Mouse (Mus musculus) liver, embryonic 14.5 days (tissue): ENCODE measurements at regions not wholly inside any gene's neighbourhood (a gene's known extent, or its start where the extent isn't known, plus 50 kb on each side); places are given as distances from the start of the nearest gene placed in this dataset.

Experiments
- ATAC-seq: fragments of 200-750 bp; cut with Nextera tagmentation; 2 replicates; pipeline ENCODE4 v1.8.0; 2017; ENCODE audit warnings: moderate number of reproducible peaks, mild to moderate bottlenecking, moderate library complexity; ENCODE audit not compliant: insufficient read depth
- DNase-seq, 3 experiments: peaks; one replicate each; pipeline ENCODE4 v3.0.0-alpha.2; 2012 to 2013; ENCODE audit warnings: low read depth in 3 of 3, low spot score in 3 of 3
- H3K27ac ChIP-seq: fragments of 300-500 bp; sonication (generic); 2 replicates; pipeline ENCODE4 v1.5.1; 2014; ENCODE audit warnings: moderate library complexity, mild to moderate bottlenecking, control low read depth, inconsistent platforms
- H3K27me3 ChIP-seq: fragments of 300-500 bp; sonication (generic); 2 replicates; pipeline ENCODE4 v1.6.1; 2014; ENCODE audit warnings: mild to moderate bottlenecking, low read length, moderate library complexity; ENCODE audit not compliant: control insufficient read depth, insufficient read depth
- H3K36me3 ChIP-seq: fragments of 300-500 bp; sonication (generic); replicated peaks from 2 replicates; pipeline ENCODE4 v1.6.1; 2014; ENCODE audit warnings: low read depth; ENCODE audit not compliant: control insufficient read depth, insufficient read depth
- H3K4me1 ChIP-seq, 2 experiments: fragments of 200-500 bp in 1 of 2; fragments of 300-500 bp in 1 of 2; sonication (generic) in 1 of 2; replicated peaks; 2 replicates each; pipeline ENCODE4 v1.6.1; 2012 to 2014; ENCODE audit warnings: antibody characterized with exemption in 1 of 2, inconsistent platforms in 1 of 2, low read length in 1 of 2; ENCODE audit not compliant: control insufficient read depth in 2 of 2, insufficient read depth in 2 of 2
- H3K4me2 ChIP-seq: fragments of 300-500 bp; sonication (generic); 2 replicates; pipeline ENCODE4 v1.6.1; 2014; ENCODE audit warnings: low read depth, mild to moderate bottlenecking, control low read depth, moderate library complexity
- H3K4me3 ChIP-seq, 2 experiments: fragments of 200-500 bp in 1 of 2; fragments of 300-500 bp in 1 of 2; sonication (generic) in 1 of 2; 2 replicates each; pipeline ENCODE4 v1.5.1; 2012 to 2014; ENCODE audit warnings: low read depth in 2 of 2, low read length in 2 of 2, mild to moderate bottlenecking in 2 of 2, control low read depth in 1 of 2, inconsistent platforms in 1 of 2, moderate library complexity in 1 of 2; ENCODE audit not compliant: insufficient read depth in 1 of 2
- H3K9ac ChIP-seq: fragments of 300-500 bp; sonication (generic); replicated peaks from 2 replicates; pipeline ENCODE4 v1.6.1; 2014; ENCODE audit warnings: mild to moderate bottlenecking, control low read depth, moderate library complexity
- H3K9me3 ChIP-seq: fragments of 300-500 bp; sonication (generic); 2 replicates; pipeline ENCODE4 v1.6.1; 2016; ENCODE audit warnings: low read length, mixed read lengths; ENCODE audit not compliant: control insufficient read depth
- CTCF ChIP-seq: IDR thresholded peaks from 2 replicates; pipeline ENCODE4 v1.5.1; 2016; ENCODE audit warnings: antibody characterized with exemption, low read depth, control low read depth
- EP300 ChIP-seq: IDR thresholded peaks from 2 replicates; pipeline ENCODE4 v1.6.1; 2016; ENCODE audit warnings: antibody characterized with exemption, low read depth
- WGBS: fragments of 180-500 bp; shearing (Covaris S2); extraction: QIAGEN DNeasy Blood & Tissue Kit; methylation state at CpG from one replicate; pipeline ENCODE4 v1.1.7; 2014; ENCODE audit not compliant: insufficient replicate concordance; 5-methylcytosine and 5-hydroxymethylcytosine counted together

DNA sequence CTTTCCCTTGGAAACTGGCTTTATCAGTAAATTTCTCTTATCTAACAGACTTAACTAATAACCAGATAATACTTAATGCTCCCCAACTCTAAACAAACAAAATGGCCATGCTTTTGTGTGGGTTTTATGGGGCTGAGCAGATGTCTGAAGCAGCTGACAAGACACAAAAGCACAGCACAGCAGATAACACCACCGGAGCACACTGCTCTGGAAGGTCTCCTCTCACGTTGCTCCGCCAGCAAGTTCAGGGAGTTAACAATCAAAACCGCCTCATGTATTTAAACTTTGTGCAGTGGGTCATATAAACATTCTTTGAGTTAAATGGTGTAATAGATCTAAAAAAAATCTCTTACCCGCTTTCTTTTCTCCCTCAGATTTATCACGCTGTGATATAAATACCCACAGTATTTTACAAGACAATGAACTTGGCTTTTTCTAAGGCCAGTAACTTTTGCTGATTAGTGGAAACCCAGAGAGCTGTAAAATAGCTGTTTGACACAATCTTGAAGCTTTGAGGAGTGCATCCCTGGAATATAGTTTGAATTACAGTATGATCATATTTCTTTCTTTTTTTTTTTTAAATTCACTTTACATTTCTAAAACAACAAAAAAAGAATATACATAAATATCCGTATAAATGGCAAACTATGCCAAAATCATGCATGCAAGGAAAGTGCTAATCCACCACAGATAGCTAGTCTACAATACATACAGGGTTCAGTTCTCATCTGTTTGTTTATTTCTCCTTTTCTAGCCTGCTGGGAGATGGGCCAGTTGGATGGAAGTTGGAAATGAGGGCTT lies 305.9 kb downstream of the Epha7 start:
- no peak overlapping the region for H3K4me2 ChIP-seq
- H3K4me1 ChIP-seq: peaks cover 0 to 3% of the 10 kb centered on the region in 2 experiments; a peak in 1 of 4 replicates
- no peaks in the 10 kb centered on the region for H3K27me3 ChIP-seq
- no peak overlapping the region for H3K27ac ChIP-seq
- no peak overlapping the region for H3K9ac ChIP-seq
- 49% methylated on average over 7 of the region's 7 CpGs for WGBS
- ATAC-seq (no peak), DNase-seq (no peak)
- no peaks in the 10 kb centered on the region for H3K9me3 ChIP-seq
- no peak overlapping the region for H3K4me3 ChIP-seq
- TF ChIP-seq CTCF: no peak
- TF ChIP-seq EP300: no peak
- H3K36me3 ChIP-seq: no peaks in the 10 kb centered on the region

DNA sequence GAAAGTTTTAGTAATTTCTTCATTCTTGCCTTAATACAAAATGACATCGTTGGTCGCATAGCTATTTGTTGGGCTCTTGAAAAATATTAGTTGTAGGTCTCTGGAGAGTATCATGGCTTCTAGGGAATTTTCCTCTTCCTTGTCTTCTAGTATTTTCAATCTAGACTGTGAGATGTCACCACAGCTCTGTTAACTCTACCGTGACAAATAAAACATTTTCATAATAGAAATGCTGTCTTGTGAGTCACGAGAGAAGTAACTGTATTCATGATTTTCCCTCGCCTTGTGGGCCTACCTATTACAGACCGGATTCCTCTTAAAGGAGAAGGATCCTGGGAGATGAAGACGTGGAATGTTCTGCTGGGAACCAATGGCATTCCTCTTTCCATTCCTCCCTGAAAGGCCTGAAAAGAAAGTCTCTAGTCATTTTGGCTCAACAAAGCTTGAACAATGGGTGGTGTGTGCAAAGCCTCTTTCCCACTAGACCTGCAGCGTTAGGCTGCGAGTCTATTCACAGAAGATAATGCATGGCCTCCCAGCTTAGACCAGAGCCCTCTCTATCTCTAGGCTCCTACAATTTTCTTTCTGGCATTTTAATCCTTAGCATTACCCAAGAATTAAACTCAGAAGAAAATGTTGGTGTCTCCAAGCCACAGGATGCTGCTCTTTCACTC lies 306.7 kb downstream of the Epha7 start:
- Histone ChIP-seq H3K9me3 (no peaks in the 10 kb centered on the region), H3K4me1 (peaks cover 3 to 5% of the 10 kb centered on the region in 2 experiments; a peak in 3 of 4 replicates), H3K9ac (no peak overlapping the region), H3K27ac (no peak overlapping the region), H3K27me3 (no peaks in the 10 kb centered on the region), H3K4me2 (no peak overlapping the region), H3K36me3 (no peaks in the 10 kb centered on the region), H3K4me3 (no peak overlapping the region)
- no peak for TF ChIP-seq CTCF
- no peak for TF ChIP-seq EP300
- WGBS: 67% methylated on average over 9 of the region's 9 CpGs
- no peak for DNase-seq
- ATAC-seq: no peak

DNA sequence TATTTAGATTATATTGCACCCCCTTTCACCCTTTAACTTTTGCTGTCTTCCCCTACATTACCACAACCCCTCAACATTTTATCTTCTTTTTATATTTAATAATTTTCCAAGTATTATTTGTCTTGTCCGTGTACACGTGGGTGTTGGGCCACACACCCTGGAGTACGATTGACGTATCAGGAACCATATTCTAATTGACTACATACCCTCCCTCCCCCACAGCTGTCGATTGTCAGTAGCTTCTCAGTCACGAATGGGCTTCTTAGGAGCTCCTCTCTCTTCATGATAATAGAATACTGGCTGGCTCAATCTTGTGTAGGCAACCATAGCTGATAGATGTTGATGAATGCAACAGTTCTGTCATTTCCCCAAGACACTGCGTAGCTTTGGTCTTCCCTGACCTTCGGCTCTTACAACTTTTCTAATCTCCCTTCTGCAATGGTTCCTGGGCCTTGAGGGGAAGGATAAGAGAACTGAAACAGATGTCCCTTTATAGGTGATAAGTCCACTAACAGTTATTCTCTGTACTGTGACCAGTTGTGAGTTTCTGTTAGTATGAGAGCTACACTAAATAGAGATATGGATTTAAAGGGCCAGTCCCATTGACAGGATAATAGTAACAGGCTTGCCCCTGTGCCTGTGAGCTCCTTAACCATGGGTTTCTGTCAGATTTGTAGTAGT lies 310.9 kb downstream of the Epha7 start:
- Histone ChIP-seq H3K9ac (no peak overlapping the region), H3K36me3 (no peaks in the 10 kb centered on the region), H3K27ac (peak overlapping the region; percentile 65), H3K27me3 (no peaks in the 10 kb centered on the region), H3K4me1 (peaks cover 3 to 8% of the 10 kb centered on the region in 2 experiments; a peak in 3 of 4 replicates), H3K4me3 (no peak overlapping the region), H3K4me2 (peak overlapping the region; percentile 41), H3K9me3 (no peaks in the 10 kb centered on the region)
- peak; percentile 97 for ATAC-seq
- TF ChIP-seq CTCF (no peak), EP300 (peak; percentile 94)
- WGBS: 24% methylated on average over 8 of the region's 8 CpGs
- DNase-seq: peak; percentile 62 to 70 (median 68)

DNA sequence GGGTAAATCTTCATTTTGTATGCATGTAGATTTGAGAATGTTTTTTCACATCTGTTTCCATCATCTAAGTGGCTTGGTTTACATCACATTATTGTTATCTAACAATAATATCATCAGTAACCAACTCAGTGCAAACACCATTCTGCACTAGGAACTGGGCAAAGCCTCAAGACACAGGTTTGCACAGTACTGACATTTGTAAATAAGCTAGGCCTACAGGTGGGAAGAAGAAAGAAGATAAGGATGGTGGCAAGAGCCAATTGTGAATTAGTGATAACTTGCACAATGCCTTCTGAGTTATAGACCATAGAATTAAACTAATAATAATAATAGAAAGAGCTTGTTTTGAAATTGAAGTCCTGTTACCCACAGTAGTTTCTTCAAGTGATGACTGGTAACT lies 317.6 kb downstream of the Epha7 start:
- no peak overlapping the region for H3K27ac ChIP-seq
- no peaks in the 10 kb centered on the region for H3K27me3 ChIP-seq
- H3K36me3 ChIP-seq: no peaks in the 10 kb centered on the region
- DNase-seq (no peak), ATAC-seq (no peak)
- H3K4me2 ChIP-seq: no peak overlapping the region
- H3K4me3 ChIP-seq: no peak overlapping the region
- TF ChIP-seq EP300: peak; percentile 18; the same call in 1 of the 2 replicates
- TF ChIP-seq CTCF: no peak
- H3K9ac ChIP-seq: no peak overlapping the region
- no peaks in the 10 kb centered on the region for H3K9me3 ChIP-seq
- no peaks in the 10 kb centered on the region for H3K4me1 ChIP-seq
